Mouse (Mus musculus) heart, adult 2 months (tissue): ENCODE results near the gene Adcy9.

Experiments
- CTCF ChIP-seq: fragments of 200-600 bp; IDR thresholded peaks from 2 replicates; pipeline ENCODE4 v1.8.1; 2022; ENCODE audit warnings: antibody characterized with exemption, mild to moderate bottlenecking, moderate library complexity
- EP300 ChIP-seq: fragments of 200-500 bp; IDR thresholded peaks from 2 replicates; pipeline ENCODE4 v1.6.1; 2011; ENCODE audit warnings: low read depth, low read length, control low read depth; ENCODE audit not compliant: insufficient read depth
- POLR2A ChIP-seq: fragments of 200-500 bp; IDR thresholded peaks from 2 replicates; pipeline ENCODE4 v1.6.1; 2011; ENCODE audit warnings: mild to moderate bottlenecking, low read depth, low read length, control low read depth; ENCODE audit not compliant: insufficient read depth

GRCm38 (mm10) chr16:4417455-4417854 is 2.8 kb downstream of the Adcy9 start:
- TF ChIP-seq POLR2A (no peak), CTCF (no peak), EP300 (no peak)
